15 mouse cellular contexts compared by ENCODE assay signal in the genomic region with DNA sequence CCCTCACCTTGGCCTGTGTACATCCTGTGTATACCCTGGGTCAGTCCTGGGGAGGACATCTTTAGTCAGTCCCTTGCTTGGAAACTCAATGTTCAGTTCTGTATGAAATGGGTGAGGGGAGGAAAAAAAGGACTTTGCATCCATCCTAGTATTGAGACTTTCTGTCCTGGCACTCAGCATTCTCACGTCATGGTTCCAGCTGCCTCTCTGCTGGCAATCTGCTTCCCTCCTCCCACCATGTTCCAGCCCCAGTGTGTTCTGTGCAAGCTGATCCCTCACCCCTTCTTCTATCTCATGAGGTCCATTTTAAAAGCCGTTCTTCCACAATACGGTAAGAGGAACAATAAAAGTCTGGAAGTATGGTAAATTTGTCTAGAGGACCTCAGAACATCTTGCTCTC.
A peak's percentile ranks its signal among the peaks of the same experiment; 100 is the strongest.
DNase-seq lines count a peak whose midpoint lies in the region.
"Had no signal": no experiment of that assay in that cellular context is flagged by ENCODE, and none has a peak within 500 bp of the region (broad histone marks: within the 10 kb centered on the region; RNA-seq: fewer than 3 reads in every experiment).

No protein-coding gene starts in this region.

- DNase-seq in left cerebral cortex, adult 11 months (ENCODE audit: low spot score): peak; percentile 48
- no peak for DNase-seq in left cerebral cortex, postnatal 4 days
- peak; percentile 86 to 96 for DNase-seq in layer of hippocampus, adult 18-20 months (ENCODE audit: low spot score in 2 of 2)
- peak; percentile 83 to 84 for DNase-seq in layer of hippocampus, postnatal 36 days
- DNase-seq in right cerebral cortex, postnatal 36 days (ENCODE audit: low spot score in 2 of 2): peak; percentile 37 to 39
- no peak for DNase-seq in adrenal gland, adult 18-20 months (ENCODE audit: low spot score in 2 of 2)
- no peak for DNase-seq in cerebellum, postnatal 25 days
- DNase-seq: adrenal gland, postnatal 36 days; cerebellum, adult 18-20 months; gastrocnemius, postnatal 36 days; kidney, adult 2 months; kidney, postnatal 10 days; liver; lung, postnatal 10 days; thymus, adult 2 months had no signal

- intact Hi-C loops in left cerebral cortex, postnatal 4 days (cut with DNase I): loop anchor here (10.0 kb wide), 2 partner anchors 145 to 1185 kb away; no protein-coding TSS in a partner anchor

Comparison
In these comparisons a context has a peak if more than half of its experiments do, and no peak if none do; other contexts are left out.
1. DNase-seq: peak in left cerebral cortex, adult 11 months (single experiment), layer of hippocampus, adult 18-20 months (2 of 2), layer of hippocampus, postnatal 36 days (2 of 2) and right cerebral cortex, postnatal 36 days (2 of 2); none in left cerebral cortex, postnatal 4 days (single experiment), adrenal gland, adult 18-20 months (0 of 2) and cerebellum, postnatal 25 days (0 of 2).